Mouse (Mus musculus): ENCODE measurements around the gene Gpc6. TPM values are rescaled to one million over a fixed set of nuclear protein-coding genes. Genes with fewer than 3 reads are reported as not detected.

Gpc6 gene
- polyA plus RNA-seq, 1 experiment: 61.9 TPM

GRCm38 (mm10) chr14:117113153-117113552 lies 188.0 kb downstream of the Gpc6 start:
- Histone ChIP-seq H3K4me3 (ENCODE audit: insufficient read depth, low read length) (no peak overlapping the region), H3K4me1 (ENCODE audit: control insufficient read depth, insufficient read depth, low read length) (no peaks in the 10 kb centered on the region), H3K27ac (ENCODE audit: insufficient read depth, low read length) (peak overlapping the region; percentile 26; the same call in 1 of the 2 replicates)
- TF ChIP-seq CTCF (IDR thresholded peaks at IDR 0.05; ENCODE audit: borderline replicate concordance, insufficient read depth, low read length): no peak
- TF ChIP-seq POLR2A (IDR thresholded peaks at IDR 0.05; ENCODE audit: low read depth, low read length): no peak

DNA sequence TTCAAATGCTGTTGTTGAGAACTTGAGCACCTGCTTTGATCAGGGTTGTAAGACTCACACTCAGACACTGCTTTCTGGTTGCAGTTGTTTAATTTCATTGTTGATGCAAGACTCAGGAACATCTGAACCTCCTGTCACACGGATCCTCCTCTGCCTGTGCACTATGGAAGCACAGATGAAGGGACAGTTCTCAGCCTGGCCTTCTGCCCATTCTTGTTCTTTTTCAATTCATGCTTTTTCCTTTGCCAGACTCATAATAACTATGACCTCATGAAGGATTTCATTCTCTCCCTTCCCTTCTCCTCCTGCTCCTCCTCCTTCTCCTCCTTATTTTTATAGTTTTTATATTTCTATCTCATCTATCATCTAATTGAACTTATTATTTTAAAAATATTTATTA lies 196.9 kb downstream of the Gpc6 start:
- H3K4me3 ChIP-seq (ENCODE audit: insufficient read depth, low read length): no peak overlapping the region
- no peak for TF ChIP-seq CTCF (IDR thresholded peaks at IDR 0.05; ENCODE audit: borderline replicate concordance, insufficient read depth, low read length)
- no peak for TF ChIP-seq POLR2A (IDR thresholded peaks at IDR 0.05; ENCODE audit: low read depth, low read length)
- peaks cover 2% of the 10 kb centered on the region; the same call in 1 of the 2 replicates for H3K4me1 ChIP-seq (ENCODE audit: control insufficient read depth, insufficient read depth, low read length)
- H3K27ac ChIP-seq (ENCODE audit: insufficient read depth, low read length): no peak overlapping the region

- Histone ChIP-seq H3K27ac (ENCODE audit: insufficient read depth, low read length) (no peak overlapping the region), H3K4me1 (ENCODE audit: control insufficient read depth, insufficient read depth, low read length) (0 out of 2 replicates have a peak, but pooled peaks cover 2% of the 10 kb centered on the region)
Observed at GRCm38 (mm10) chr14:117130334-117130733, 205.2 kb downstream of the Gpc6 start.

DNA sequence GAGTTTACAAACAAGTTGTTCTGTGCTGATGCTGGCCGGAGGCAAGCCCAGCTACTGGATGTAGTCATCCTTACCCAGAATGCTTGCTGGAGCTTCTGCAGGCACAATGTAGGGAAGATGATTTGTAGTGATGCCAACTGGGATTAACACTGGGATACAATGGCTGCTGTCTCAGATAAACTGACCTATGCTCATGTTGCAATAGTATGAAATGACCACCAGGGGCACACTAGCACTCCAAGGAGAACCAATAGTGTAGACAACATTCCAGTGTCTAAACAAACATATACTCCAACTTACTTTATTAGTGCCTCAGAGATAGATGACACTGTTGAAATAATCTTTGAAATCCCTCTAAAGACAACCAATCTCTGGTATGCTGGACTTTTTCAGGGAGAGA lies 206.2 kb downstream of the Gpc6 start:
- TF ChIP-seq CTCF (IDR thresholded peaks at IDR 0.05; ENCODE audit: borderline replicate concordance, insufficient read depth, low read length) (no peak), POLR2A (IDR thresholded peaks at IDR 0.05; ENCODE audit: low read depth, low read length) (no peak)
- no peak overlapping the region for H3K4me3 ChIP-seq (ENCODE audit: insufficient read depth, low read length)
- no peak overlapping the region for H3K27ac ChIP-seq (ENCODE audit: insufficient read depth, low read length)
- 0 out of 2 replicates have a peak, but pooled peaks cover 2% of the 10 kb centered on the region for H3K4me1 ChIP-seq (ENCODE audit: control insufficient read depth, insufficient read depth, low read length)

More at GRCm38 (mm10) chr14:117130334-117130733, 205.2 kb downstream of the Gpc6 start:
- H3K4me3 ChIP-seq (ENCODE audit: insufficient read depth, low read length): no peak overlapping the region
- TF ChIP-seq CTCF (IDR thresholded peaks at IDR 0.05; ENCODE audit: borderline replicate concordance, insufficient read depth, low read length) (no peak), POLR2A (IDR thresholded peaks at IDR 0.05; ENCODE audit: low read depth, low read length) (no peak)

DNA sequence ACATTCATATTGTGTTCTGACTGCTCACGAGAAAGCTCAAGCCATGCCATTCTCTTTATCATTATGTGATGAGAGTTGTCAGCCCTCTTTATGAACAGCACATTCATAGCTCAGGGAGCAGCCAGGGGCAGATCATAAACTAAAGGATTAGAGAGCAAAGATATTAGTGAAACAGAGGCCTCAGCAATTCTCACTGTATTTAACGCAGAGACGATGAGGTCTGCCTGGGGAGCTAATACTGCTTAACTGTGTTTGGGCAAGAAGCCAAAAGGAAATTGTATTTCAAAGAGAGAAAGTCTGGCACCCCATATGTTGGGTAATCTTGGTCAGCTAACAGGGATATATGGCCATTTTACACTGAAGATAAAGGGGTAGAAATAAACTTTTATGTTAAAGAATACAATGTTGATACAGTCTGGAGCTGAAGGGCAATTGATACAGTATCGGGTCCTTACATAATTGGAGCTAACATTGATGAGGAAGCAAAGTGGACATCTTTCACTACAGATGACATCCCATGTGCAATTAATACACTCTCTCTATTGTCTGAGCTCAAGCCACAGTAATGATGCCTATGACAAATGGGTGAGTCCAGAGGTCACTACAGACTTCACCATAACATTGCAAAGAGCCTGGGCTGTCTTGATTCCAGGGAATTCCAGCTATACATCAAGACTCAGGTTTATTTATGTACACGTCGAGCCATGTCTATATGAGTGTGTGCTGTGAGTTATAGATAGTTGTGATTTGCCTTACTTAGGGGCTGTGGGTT lies 216.1 kb downstream of the Gpc6 start:
- no peak overlapping the region for H3K27ac ChIP-seq (ENCODE audit: insufficient read depth, low read length)
- H3K4me3 ChIP-seq (ENCODE audit: insufficient read depth, low read length): no peak overlapping the region
- TF ChIP-seq CTCF (IDR thresholded peaks at IDR 0.05; ENCODE audit: borderline replicate concordance, insufficient read depth, low read length): no peak
- TF ChIP-seq POLR2A (IDR thresholded peaks at IDR 0.05; ENCODE audit: low read depth, low read length): no peak
- H3K4me1 ChIP-seq (ENCODE audit: control insufficient read depth, insufficient read depth, low read length): no peaks in the 10 kb centered on the region

DNA sequence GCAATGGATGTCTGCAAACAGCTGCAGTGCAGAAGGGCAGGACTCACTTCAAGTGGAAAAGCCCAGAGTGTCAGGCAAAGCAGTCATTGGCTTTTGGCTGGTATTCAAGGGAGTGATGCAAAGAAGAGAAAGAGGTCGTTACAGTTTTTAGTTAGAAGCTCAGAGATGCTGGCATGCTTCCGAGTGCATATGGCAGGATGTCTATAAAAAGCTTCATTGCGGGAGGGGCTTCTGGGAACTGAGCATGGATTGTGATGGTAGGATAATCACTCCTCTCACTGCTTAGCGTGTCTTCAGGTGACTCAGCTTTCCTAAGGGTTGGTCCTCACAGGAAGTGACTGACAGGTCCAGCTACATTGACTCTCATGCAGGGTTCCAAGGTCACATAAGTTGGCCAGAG lies 221.0 kb downstream of the Gpc6 start:
- no peaks in the 10 kb centered on the region; the same call in 1 of the 2 replicates for H3K4me1 ChIP-seq (ENCODE audit: control insufficient read depth, insufficient read depth, low read length)
- no peak overlapping the region for H3K4me3 ChIP-seq (ENCODE audit: insufficient read depth, low read length)
- TF ChIP-seq POLR2A (IDR thresholded peaks at IDR 0.05; ENCODE audit: low read depth, low read length) (no peak), CTCF (IDR thresholded peaks at IDR 0.05; ENCODE audit: borderline replicate concordance, insufficient read depth, low read length) (no peak)
- H3K27ac ChIP-seq (ENCODE audit: insufficient read depth, low read length): peak overlapping the region; percentile 98

GRCm38 (mm10) chr14:117146665-117147064 lies 221.6 kb downstream of the Gpc6 start:
- no peak for TF ChIP-seq POLR2A (IDR thresholded peaks at IDR 0.05; ENCODE audit: low read depth, low read length)
- TF ChIP-seq CTCF (IDR thresholded peaks at IDR 0.05; ENCODE audit: borderline replicate concordance, insufficient read depth, low read length): no peak
- Histone ChIP-seq H3K4me1 (ENCODE audit: control insufficient read depth, insufficient read depth, low read length) (no peaks in the 10 kb centered on the region; the same call in 1 of the 2 replicates), H3K27ac (ENCODE audit: insufficient read depth, low read length) (peak overlapping the region; percentile 98), H3K4me3 (ENCODE audit: insufficient read depth, low read length) (no peak overlapping the region)

DNA sequence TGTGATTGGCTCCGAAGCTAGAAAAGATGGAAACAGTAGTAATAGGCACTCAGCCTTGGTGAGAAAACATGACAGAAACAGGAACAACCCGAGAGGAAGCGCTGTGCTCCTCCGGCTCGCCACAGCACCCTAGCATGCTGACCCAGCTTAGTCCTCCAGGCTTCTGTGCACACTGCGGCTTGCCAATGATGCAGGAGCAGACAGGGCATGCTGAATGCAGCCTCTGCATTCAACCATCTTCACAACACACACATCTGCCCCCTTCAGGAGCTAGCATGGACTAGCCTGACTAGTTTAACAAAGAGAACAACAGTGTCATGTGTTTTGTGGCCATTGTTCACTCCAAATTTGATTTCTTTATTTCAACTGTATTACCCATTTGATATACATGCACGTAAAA lies 226.5 kb downstream of the Gpc6 start:
- Histone ChIP-seq H3K4me3 (ENCODE audit: insufficient read depth, low read length) (no peak overlapping the region), H3K4me1 (ENCODE audit: control insufficient read depth, insufficient read depth, low read length) (no peaks in the 10 kb centered on the region; the same call in 1 of the 2 replicates), H3K27ac (ENCODE audit: insufficient read depth, low read length) (no peak overlapping the region)
- TF ChIP-seq CTCF (IDR thresholded peaks at IDR 0.05; ENCODE audit: borderline replicate concordance, insufficient read depth, low read length) (no peak), POLR2A (IDR thresholded peaks at IDR 0.05; ENCODE audit: low read depth, low read length) (no peak)

GRCm38 (mm10) chr14:117155884-117156465 lies 230.9 kb downstream of the Gpc6 start:
- TF ChIP-seq POLR2A (IDR thresholded peaks at IDR 0.05; ENCODE audit: low read depth, low read length): no peak
- no peak for TF ChIP-seq CTCF (IDR thresholded peaks at IDR 0.05; ENCODE audit: borderline replicate concordance, insufficient read depth, low read length)
- Histone ChIP-seq H3K27ac (ENCODE audit: insufficient read depth, low read length) (no peak overlapping the region), H3K4me1 (ENCODE audit: control insufficient read depth, insufficient read depth, low read length) (no peaks in the 10 kb centered on the region), H3K4me3 (ENCODE audit: insufficient read depth, low read length) (no peak overlapping the region)

GRCm38 (mm10) chr14:117157426-117157825 lies 232.3 kb downstream of the Gpc6 start:
- Histone ChIP-seq H3K4me1 (ENCODE audit: control insufficient read depth, insufficient read depth, low read length) (no peaks in the 10 kb centered on the region), H3K4me3 (ENCODE audit: insufficient read depth, low read length) (no peak overlapping the region), H3K27ac (ENCODE audit: insufficient read depth, low read length) (no peak overlapping the region)
- no peak for TF ChIP-seq CTCF (IDR thresholded peaks at IDR 0.05; ENCODE audit: borderline replicate concordance, insufficient read depth, low read length)
- no peak for TF ChIP-seq POLR2A (IDR thresholded peaks at IDR 0.05; ENCODE audit: low read depth, low read length)
